Mouse (Mus musculus): ENCODE measurements around the gene Npm1.

Npm1 gene

DNA sequence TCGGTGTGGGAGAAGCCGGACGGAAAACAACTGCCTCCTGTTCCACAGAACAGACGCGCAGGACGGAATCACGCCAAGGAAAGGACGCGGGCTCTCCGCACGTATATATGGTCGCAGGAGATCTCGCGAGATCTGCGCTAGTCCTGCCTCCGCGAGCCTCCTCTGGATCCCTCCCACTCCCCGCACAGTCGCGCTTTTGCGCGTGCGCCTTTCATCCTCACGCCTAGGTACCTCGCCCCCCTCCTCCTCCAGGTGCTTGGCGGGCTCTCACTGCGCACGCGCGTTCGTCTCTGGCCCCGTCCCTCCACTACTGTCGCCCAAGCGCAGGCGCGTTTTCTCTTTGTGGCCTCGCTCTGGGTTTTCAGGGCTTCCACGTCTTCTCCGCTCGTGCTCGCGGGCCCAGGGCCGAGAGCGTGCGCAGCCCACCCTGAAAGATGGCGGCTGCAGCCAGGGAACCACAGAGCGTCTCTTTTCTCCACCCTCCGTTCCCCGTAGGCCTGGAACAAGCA is at the start of gene Npm1:
Gene Npm1, minus strand, starts transcription at position 209 of the 509 bp plus-strand sequence.
- DNase-seq (ENCODE audit: low spot score), result peak; percentile 100

DNA sequence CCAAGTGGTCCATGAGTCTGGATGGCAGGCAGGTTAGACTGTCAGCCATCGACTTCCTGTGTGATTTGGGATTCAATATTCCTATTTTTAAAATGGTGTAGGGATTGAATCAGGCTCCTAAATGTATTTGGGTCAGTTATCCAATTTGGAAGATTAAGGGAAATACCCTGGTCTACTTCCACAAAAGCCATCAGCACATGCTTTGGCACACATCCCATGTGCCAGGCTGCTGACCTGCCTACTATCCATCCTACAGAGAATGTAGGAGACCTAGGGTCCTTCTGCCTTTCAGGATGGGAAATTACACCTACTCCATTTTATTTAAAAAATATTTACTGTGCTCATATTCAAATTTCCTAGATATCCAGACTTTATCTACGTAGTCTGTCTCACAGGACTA is 44.4 kb upstream of the Npm1 start:
- no peak for DNase-seq (ENCODE audit: low spot score)

DNA sequence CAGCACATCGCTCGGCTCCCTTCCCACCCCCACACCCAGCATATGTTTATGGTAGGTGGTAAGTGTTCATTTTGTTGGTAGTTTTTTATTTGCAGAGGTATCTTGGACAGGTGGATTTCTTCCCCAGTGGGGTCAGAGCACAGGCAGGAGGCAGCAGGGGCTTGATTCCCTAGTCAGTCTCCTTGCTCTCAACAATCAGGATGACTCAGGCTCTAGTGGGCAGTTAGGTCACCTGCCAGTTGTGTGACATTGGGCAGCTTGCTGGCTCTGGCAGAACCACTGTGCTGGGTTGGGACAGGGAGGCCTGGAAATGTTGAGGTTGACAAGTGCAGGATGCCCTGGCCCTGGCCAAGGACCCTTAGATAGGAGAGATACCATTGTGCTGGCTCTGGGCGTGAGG is 42.0 kb upstream of the Npm1 start:
- no peak for DNase-seq (ENCODE audit: low spot score)

DNA sequence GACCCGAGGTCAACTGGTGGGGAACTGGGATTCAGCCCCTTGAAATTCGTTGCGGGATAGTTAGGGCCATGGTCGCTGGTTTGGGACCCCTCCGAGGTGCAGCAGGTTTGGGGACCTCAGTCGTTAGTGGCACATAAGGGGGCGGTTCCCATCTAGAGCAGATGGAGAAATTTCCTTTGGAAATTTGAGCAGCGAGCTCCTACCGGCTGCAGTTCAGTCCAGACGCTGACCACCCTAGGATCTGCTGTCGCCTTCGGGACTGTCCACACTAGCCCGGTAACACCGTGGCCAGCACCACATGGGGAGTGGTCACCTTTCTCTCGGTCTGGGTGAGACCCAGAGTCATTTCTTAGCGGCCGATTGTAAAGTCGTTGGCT is 41.3 kb upstream of the Npm1 start:
- DNase-seq (ENCODE audit: low spot score), result no peak

DNA sequence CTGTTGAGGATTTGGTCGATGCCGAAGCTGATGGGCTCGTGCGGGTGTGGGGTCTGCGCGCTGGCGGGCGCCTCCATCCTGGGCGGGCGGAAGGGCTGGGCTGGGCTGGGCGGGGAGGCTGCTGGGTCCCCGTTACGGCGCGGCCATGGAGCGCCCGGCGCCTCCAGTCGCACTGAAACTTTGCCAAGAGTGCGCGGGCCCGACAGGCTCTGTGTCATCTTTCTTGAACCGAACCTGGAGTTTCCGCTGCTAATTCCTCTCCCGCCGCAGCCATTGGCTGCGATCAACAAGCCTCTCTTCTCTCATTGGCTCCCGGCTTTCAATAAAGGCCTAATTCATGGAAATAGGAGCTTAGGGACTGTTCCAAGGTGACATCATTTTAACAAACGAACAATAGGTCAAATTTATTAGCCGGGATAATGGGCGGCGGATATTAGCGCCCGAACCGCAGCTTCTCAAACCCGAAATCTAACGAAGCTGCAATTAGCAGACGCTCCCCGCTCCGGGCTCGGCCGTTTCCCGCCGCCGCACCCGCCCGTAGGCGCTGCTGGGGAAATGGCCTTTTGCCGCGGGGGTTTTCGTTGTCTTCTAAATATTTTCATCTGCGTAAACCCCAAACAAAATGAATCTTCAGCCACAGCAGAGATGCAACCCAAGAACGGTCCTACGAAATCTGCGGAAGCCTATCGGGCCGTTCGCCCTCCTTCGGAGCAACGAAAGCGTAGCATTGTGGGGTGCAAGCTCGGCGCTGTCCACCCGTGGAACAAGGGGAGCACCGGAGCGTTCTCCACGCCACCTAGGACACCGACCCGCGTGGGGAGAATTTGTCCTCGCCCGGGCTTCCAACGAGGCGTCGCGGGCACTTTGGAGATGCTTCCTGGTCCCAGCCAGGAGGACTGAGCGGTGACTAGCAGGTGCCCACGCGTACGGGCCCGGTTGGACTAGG is 40.6 kb upstream of the Npm1 start, which contains the start of gene Tlx3:
Gene Tlx3, minus strand, starts transcription at position 207 of the 946 bp plus-strand sequence.
- no peak for DNase-seq (ENCODE audit: low spot score)

DNA sequence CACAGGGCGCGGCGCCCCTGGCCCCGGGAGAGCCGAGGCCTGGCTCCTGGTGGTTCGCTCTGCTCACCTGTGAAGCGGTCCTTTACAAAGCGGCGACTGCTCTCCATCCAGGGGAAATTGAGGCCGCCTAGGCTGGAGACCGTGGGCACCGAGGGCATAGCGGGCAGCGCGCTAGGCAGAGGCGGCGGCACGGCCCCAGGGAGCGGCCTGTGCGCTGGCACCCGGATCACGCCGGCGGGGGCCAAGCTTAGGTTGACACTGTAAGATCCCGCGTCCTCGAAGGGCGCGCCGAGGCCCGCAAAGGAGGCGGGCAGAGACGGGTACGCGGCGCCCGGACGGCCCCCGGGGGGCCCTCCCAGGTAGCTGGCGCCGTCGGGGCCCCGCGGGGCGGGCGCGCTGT is 40.0 kb upstream of the Npm1 start:
- DNase-seq (ENCODE audit: low spot score), result no peak

DNA sequence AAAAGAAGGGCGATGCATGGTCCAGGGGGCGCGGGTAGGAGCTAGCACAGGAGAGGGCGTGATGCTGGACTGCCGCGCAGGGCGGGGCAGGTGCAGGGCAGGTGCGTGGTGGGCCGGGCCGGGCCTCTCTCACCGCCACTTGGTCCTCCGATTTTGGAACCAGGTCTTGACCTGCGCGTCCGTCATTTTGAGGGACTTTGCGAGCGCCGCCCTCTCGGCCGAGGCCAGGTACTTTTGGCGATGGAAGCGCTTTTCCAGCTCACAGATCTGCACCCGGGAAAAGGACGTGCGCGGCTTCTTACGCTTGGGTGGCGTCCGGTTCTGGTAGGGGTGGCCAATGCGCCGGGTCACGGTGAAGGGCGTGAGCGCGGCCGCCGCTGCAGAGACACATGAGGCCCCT is 39.3 kb upstream of the Npm1 start:
- no peak for DNase-seq (ENCODE audit: low spot score)

DNA sequence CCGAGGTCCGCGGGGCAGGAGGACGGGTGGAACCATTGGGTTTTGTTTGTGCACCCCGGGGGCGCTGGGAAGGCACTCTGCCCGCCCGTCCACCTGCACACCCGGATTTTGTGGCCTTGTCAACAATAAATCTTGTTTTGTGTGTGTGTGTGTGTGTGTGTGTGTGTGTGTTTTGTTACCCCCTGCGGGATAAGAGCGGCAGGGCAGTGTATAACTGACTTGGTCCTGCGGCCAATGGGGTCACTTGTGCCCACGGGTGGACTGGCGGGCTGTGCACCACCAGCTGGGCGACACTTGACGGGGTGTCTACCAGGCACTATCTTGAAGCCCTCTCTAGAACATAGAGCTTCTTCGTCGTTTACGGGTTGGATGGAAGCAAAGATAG is 38.6 kb upstream of the Npm1 start:
- no peak for DNase-seq (ENCODE audit: low spot score)

DNA sequence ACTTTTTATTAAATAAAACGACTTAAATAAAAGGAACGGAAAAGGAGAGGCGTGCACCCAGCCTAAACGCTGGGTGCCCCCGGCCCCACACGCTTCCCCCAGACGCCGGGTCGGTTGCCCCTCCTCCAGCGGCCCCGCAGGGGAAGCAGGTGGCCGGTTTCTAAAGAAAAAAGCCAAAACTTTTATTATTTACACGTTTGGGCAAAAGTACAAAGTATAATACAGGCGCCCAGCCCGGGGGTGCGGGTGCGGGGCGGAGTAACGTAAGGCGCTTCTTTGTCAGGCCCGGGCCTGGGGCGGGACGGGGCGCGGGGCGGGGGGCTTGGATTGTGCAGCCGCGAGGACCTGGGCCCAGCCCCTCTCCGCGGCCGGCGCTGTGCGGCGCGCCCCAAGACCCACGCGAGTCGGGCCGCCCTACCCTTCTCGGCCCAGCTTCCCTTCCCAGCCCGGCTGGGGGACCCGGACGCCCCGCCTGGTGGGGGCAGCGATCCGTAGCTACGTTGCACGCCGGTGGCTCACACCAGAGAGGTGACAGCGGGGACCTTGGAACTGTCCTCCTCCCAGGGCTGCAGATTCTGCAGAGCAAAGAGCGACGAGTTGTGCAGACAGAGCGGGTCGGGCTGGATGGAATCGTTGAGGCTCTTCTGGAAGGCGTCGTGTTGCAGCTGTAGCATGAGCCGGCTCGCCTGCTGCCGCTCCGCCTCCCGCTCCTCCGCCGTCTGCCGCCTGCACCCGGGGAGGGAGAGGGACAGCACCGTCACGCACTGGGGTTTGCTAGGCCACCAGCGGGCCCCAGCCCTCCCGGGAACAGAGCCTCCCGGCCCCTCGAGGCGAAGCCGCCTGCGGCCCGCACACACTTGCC is 38.0 kb upstream of the Npm1 start:
- DNase-seq (ENCODE audit: low spot score), result no peak

DNA sequence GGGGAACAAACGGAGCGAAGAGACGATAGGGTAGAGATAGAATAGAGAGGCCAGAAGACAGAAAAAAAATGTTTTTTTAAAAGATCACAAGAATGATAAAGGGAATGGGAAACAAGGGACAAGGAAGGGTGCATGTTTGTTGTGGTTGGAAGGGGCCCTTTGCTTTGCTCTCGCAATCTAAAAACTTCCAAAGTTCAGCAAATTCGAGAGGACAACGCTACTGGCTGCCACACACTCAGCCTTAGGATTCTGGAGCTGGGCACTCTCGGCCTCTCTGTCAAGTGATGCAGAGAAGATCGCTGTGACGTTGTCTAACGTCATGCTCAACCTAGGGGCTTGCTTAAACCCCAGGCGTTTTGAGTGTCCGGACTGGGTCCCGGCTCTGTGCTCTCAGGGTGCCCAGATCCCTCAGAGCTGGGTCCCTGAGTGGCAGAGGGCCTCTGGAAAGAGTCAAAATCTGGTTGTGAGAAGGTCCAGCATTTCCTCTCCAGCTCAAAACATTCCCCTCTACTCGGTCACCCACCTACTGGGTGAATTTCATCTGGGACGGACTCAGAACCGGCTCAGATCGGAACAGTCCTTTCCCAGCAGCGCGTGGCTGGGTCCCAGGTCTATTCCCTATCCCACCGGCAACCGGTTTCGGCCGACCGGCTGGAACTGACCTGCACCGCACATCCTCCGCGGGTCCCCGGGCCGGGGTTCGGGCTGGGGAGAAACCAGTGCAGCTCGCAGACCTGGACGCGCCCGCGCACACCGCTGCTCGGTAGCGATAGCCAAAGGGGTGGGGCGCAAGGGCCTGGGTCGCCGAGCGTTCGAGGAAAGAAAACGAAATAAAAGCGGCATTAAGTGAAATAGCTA is 37.1 kb upstream of the Npm1 start:
- no peak for DNase-seq (ENCODE audit: low spot score)

DNA sequence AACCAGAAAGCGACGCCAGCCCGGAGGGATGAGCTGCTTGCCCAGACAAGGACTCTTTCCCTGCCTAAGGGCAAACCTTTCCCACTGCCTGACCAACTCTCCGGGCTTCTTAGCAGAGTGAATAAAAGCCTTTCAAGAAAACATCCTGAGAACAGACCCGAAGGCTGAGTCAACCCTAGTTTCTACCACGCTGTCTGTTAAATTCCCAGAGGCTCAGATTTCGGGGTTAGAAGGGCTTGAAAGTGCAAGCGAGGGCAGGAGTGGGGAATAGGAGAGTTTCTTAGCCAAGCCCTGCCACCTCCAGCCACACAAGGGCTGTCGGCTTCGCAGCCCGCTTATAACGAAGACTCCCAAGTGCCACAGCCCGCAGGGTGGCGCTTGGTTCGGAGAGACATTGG is 36.1 kb upstream of the Npm1 start:
- no peak for DNase-seq (ENCODE audit: low spot score)

DNA sequence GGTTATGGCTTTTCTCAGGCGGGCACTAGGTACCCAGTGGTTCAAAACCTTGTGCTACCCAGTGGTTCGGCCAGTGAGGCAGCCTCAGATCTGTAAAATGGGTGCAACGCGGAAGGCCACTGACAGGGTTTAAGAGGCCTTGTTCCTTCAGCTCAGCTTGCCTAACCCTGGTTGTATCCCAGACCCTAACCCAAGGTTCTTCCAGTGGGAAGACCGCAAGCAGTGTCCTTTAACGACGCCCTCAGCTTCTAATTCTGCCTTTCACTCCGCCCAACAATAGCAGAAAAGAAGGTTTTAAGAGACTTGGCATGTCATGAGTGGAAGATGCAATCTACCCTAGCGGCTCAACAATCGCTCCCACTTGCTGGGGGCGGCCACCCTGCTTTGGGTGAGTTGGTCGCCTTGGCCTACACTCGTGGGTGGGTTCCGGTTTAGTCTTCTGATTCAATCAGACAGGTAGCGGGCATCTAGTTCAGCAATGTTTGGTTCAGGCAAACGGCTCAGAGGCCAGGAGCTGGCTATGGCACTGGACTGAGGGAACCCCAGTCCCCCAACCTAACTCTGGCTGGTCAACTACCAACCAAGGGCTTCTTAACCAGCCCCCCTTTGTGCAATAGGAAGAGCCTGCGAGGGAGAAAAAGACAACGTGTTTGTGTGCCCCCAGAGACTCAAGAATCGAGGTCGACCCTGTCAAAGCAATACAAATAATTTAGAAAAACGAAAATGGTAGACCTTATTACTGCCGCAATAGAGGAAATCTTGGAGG is 35.5 kb upstream of the Npm1 start:
- DNase-seq (ENCODE audit: low spot score), result no peak

DNA sequence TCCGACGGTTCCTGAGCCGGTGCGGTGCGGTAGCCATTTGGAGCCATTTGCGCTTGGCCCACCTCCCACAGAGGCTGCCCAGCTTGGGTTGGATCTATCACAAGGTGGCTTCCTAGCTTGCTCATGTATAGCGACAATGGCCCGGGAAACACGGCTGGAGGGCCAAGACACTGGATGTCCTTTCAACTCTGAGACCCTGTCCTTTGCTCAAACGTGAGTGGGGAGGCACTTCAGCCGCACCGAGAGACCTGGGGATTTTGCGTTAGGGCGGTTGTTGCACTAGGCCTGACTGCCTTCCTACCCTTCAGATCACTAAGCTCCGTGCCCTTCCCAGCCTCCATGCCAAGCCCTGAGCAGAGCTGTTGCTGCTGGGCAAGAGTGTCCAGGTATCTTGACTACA is 34.7 kb upstream of the Npm1 start:
- no peak for DNase-seq (ENCODE audit: low spot score)

DNA sequence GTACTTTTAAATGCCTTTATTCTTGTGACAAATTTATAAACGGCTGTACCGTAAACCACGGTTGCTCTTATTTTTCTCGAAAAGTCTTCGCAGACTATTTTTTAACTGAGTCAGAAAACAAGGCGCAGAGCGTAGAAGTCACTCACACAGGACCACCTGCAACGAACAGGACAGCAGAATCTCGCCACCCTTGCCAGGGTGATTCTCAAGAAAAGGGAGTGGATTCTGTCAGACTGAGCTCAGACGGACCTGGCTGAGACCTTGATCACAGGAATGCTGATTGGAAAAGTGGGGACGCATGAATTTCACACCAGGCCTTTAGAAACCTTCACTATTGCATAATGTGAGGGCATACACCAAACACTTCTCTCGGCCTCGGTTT is 34.1 kb upstream of the Npm1 start:
- no peak for DNase-seq (ENCODE audit: low spot score)

DNA sequence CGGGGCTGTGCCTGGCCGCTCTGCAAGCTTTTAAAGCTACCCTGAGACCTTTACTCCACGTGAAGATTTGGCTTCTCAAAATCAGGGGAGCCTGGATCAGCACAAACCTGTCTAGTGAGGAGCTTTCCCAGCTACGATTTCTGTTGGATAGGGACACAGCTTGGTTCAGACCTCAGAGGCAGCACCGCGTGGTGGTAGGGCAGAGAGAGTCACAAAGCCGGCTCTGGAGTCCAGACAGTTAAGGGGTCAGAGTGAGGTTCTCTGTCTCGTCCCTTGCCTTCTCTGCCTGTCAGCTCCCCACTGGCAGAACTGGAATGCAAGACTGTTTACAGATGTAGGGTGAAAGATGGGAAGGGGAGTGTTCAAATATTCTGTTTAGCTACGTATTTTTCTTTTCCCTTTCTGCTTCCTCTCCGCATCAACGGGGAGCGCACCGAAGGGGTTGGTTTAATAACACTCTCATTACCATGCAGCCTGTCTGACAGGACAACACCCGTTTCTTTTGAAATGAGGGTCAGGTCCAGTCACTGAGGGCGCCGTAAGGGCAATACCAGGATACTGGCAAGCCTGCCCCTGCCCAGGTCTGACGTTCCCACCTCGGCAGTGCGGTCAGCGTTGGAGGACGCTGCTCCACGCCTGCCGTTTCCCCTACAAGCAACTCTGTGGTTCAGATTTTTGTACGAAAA is 33.6 kb upstream of the Npm1 start:
- DNase-seq (ENCODE audit: low spot score), result no peak

DNA sequence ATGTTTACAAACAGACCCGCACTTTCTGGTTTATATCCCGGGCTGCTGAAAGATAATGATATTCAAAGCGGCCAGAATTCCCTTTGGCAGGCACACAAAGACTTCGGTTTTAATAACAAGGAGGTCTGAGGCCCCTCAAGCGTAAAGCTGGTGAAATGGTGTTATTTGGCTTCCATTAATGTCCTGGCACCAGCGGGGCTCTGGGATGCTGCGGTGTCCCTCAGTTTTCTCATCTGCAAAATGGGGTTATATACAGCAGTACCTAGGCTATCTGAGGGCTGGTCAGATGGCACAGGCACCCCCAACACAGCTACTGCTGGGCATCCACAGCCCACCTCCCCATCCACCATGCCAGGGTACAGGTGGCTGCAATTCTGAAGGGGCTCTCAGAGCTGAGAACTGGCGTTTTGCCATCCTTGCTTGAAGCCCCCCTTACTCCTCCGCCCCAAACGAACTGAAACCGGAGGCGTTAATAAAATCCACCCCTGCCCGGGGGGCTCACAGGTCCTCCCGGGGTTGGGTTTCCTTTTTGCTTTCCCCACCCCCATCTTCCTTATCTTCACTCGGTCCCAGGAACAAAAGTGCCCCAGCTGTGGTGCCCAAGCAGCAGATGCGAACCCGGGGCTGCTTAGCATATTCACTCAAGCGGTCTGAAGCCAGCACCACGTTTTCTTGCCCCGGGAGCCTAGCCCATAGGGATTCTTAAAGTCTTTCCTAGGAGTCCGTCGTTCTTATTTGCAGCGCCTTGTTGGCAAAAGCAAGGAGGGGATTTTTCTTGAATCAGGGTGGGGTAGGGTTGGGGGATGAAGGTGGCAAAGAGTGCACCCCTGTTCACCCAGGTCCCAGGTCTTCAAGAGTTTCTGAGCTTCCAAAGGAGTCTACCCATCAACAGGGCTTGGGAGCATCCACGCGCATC is 32.8 kb upstream of the Npm1 start:
- no peak for DNase-seq (ENCODE audit: low spot score)

DNA sequence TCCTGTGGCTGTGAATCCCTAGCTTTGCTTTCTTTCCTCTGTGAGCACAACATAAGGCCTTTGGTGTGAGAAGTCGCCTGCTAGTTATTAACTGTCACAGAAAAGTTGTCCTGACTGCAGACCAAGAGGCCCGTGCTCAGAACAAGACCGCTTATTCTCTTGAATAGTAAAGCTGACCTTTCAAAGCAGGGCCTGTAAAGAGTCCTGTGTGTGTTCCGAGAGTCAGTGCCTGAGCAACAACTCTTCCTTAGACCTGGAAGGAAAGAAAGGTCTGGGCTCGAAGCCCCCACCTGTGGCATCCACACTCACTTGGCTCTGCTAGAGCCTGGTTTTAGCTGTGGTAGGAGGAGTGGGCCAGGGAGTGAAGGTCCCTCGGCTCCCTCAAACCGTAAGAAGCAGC is 32.1 kb upstream of the Npm1 start:
- no peak for DNase-seq (ENCODE audit: low spot score)

DNA sequence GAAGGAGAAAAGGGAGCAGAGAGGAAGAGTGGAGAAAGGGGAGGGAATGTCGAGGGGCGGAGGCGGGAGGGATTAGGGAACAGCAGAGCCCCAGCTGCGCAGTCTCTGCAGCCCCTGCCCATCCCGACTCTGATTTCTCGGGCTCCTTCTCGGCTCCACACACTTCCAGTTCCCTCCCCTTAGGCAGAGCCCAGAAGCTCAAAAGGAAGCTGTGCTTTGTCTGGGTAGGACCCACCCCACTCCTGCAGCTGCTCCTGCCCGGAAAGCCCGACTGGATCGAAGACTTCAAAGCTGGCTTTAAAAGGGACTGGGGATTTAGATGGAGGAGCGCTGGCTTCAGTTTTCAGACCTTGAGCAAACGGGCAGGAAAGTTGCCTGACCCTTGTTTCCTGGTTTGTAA is 30.7 kb upstream of the Npm1 start:
- DNase-seq (ENCODE audit: low spot score), result no peak

DNA sequence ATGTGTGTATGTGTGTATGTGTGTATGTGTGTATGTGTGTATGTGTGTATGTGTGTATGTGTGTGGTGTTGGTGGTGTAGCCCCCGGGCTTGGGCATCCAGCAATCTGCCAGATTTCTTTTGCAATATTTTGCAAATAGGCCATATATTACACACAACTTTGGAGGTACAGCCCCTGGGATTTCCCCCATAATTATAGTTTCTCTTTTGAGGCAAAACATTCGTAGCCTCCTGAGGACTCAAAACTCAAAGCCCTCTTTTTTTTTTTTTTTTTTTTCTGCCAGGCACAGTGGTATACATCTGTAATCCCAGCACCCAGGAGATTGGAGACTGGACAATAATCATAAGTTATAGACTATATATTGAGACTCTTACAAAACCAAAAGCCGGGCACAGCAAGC is 18.8 kb upstream of the Npm1 start:
- DNase-seq (ENCODE audit: low spot score), result no peak

DNA sequence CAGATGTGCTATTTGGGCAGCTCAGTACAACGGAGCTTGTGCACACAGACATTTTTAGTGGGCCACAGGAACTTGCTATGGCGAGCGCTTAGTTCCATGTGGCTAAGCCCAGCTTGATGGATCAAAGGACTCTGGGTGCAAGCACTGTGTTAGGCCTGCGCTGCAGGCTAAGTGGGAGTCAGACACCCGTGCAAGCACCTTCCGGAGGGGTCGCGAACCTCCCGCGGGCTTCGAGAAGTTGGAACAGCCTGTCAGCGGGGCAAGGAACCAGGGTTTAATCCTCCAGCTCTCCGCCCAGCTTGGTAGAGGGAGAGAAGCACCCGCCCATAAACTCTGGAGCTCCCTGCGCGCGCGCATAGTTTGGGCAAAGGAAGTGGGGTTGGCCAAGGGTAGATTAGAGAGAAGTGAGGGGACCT is 17.7 kb upstream of the Npm1 start:
- no peak for DNase-seq (ENCODE audit: low spot score)
